Mouse (Mus musculus): ENCODE data around the gene Gm10643. TPM values are rescaled to one million over a fixed set of nuclear protein-coding genes. Genes with fewer than 3 reads are reported as not detected.

The Gm10643 gene
- total RNA-seq, 1 experiment: 1.7 TPM

GRCm38 (mm10) chr8:84066291-84066930 is 1.5 kb upstream of the Gm10643 start, which contains the start of gene Rfx1:
Gene Rfx1, plus strand, starts transcription at chr8:84066834.
- in situ Hi-C loops (cut with MboI; ENCODE audit: low sequenced_read_pairs in 2 of 2, unreplicated experiment in 2 of 2): no loop called here
- Histone ChIP-seq H3K36me3 (ENCODE audit: control insufficient read depth, insufficient read depth, low read length, poor library complexity, severe bottlenecking) (no peaks in the 10 kb centered on the region), H3K4me3 (ENCODE audit: insufficient read depth in 1 of 2, low read depth in 1 of 2, low read length in 2 of 2, poor library complexity in 1 of 2, severe bottlenecking in 1 of 2) (peak within 1 kb of the TSS; percentile 68 to 99)

GRCm38 (mm10) chr8:84065457-84066072 is 628 bp upstream of the Gm10643 start:
- H3K27ac ChIP-seq (ENCODE audit: insufficient read depth, low read depth, low read length, poor library complexity, severe bottlenecking): peak overlapping the region; percentile 61

More at GRCm38 (mm10) chr8:84066291-84066930, 1.5 kb upstream of the Gm10643 start, which contains the start of gene Rfx1:
- no peak for TF ChIP-seq ZC3H11A (IDR thresholded peaks at IDR 0.05; ENCODE audit: borderline replicate concordance, low read depth, low read length)
- TF ChIP-seq MAFK (IDR thresholded peaks at IDR 0.05; ENCODE audit: insufficient read depth, low read depth, low read length): no peak
- TF ChIP-seq ZNF384 (IDR thresholded peaks at IDR 0.05; ENCODE audit: low read depth, low read length): no peak
- TF ChIP-seq CHD2 (IDR thresholded peaks at IDR 0.05; ENCODE audit: low read depth, low read length): peak; percentile 98
- peak; percentile 99 for TF ChIP-seq HCFC1 (IDR thresholded peaks at IDR 0.05; ENCODE audit: borderline replicate concordance, insufficient read depth, low read length)
- Histone ChIP-seq H3K27ac (ENCODE audit: insufficient read depth, low read depth, low read length, poor library complexity, severe bottlenecking) (peak within 1 kb of the TSS; percentile 99), H3K9me3 (ENCODE audit: control insufficient read depth, insufficient read depth, low read depth, low read length) (no peaks in the 10 kb centered on the region), H3K4me1 (ENCODE audit: control insufficient read depth in 2 of 2, insufficient read depth in 2 of 2, low read length in 2 of 2, poor library complexity in 1 of 2) (peaks cover 3 to 10% of the 10 kb centered on the region in 2 experiments; a peak in 3 of 4 replicates), H3K9ac (ENCODE audit: insufficient read depth, low read depth, low read length, poor library complexity, severe bottlenecking) (peak within 1 kb of the TSS; percentile 98)
- peak; percentile 99 for DNase-seq (ENCODE audit: low read depth, low spot score)

GRCm38 (mm10) chr8:84063861-84064610 is 901 bp downstream of the Gm10643 start:
- in situ Hi-C loops (cut with MboI; ENCODE audit: low sequenced_read_pairs in 2 of 2, unreplicated experiment in 2 of 2): no loop called here
- DNase-seq (ENCODE audit: low read depth, low spot score): no peak
- Histone ChIP-seq H3K4me1 (ENCODE audit: control insufficient read depth in 2 of 2, insufficient read depth in 2 of 2, low read length in 2 of 2, poor library complexity in 1 of 2) (peaks cover 3 to 7% of the 10 kb centered on the region in 2 experiments; a peak in 3 of 4 replicates), H3K4me3 (ENCODE audit: insufficient read depth in 1 of 2, low read depth in 1 of 2, low read length in 2 of 2, poor library complexity in 1 of 2, severe bottlenecking in 1 of 2) (no peak overlapping the region), H3K36me3 (ENCODE audit: control insufficient read depth, insufficient read depth, low read length, poor library complexity, severe bottlenecking) (no peaks in the 10 kb centered on the region), H3K9me3 (ENCODE audit: control insufficient read depth, insufficient read depth, low read depth, low read length) (no peaks in the 10 kb centered on the region), H3K27ac (ENCODE audit: insufficient read depth, low read depth, low read length, poor library complexity, severe bottlenecking) (no peak overlapping the region), H3K9ac (ENCODE audit: insufficient read depth, low read depth, low read length, poor library complexity, severe bottlenecking) (no peak overlapping the region)
- TF ChIP-seq ZNF384 (IDR thresholded peaks at IDR 0.05; ENCODE audit: low read depth, low read length) (no peak), CHD2 (IDR thresholded peaks at IDR 0.05; ENCODE audit: low read depth, low read length) (no peak), HCFC1 (IDR thresholded peaks at IDR 0.05; ENCODE audit: borderline replicate concordance, insufficient read depth, low read length) (no peak), MAFK (IDR thresholded peaks at IDR 0.05; ENCODE audit: insufficient read depth, low read depth, low read length) (no peak), ZC3H11A (IDR thresholded peaks at IDR 0.05; ENCODE audit: borderline replicate concordance, low read depth, low read length) (no peak)

More at GRCm38 (mm10) chr8:84065457-84066072, 628 bp upstream of the Gm10643 start:
- Histone ChIP-seq H3K4me1 (ENCODE audit: control insufficient read depth in 2 of 2, insufficient read depth in 2 of 2, low read length in 2 of 2, poor library complexity in 1 of 2) (peaks cover 3 to 10% of the 10 kb centered on the region in 2 experiments; a peak in 3 of 4 replicates), H3K4me3 (ENCODE audit: insufficient read depth in 1 of 2, low read depth in 1 of 2, low read length in 2 of 2, poor library complexity in 1 of 2, severe bottlenecking in 1 of 2) (peak overlapping the region; percentile 68 to 78), H3K9me3 (ENCODE audit: control insufficient read depth, insufficient read depth, low read depth, low read length) (no peaks in the 10 kb centered on the region), H3K36me3 (ENCODE audit: control insufficient read depth, insufficient read depth, low read length, poor library complexity, severe bottlenecking) (no peaks in the 10 kb centered on the region), H3K9ac (ENCODE audit: insufficient read depth, low read depth, low read length, poor library complexity, severe bottlenecking) (peak overlapping the region; percentile 82)
- DNase-seq (ENCODE audit: low read depth, low spot score): no peak
- TF ChIP-seq CHD2 (IDR thresholded peaks at IDR 0.05; ENCODE audit: low read depth, low read length): no peak
- no peak for TF ChIP-seq HCFC1 (IDR thresholded peaks at IDR 0.05; ENCODE audit: borderline replicate concordance, insufficient read depth, low read length)
- no peak for TF ChIP-seq MAFK (IDR thresholded peaks at IDR 0.05; ENCODE audit: insufficient read depth, low read depth, low read length)
- TF ChIP-seq ZNF384 (IDR thresholded peaks at IDR 0.05; ENCODE audit: low read depth, low read length): peak; percentile 66
- TF ChIP-seq ZC3H11A (IDR thresholded peaks at IDR 0.05; ENCODE audit: borderline replicate concordance, low read depth, low read length): no peak
- in situ Hi-C loops (cut with MboI; ENCODE audit: low sequenced_read_pairs in 2 of 2, unreplicated experiment in 2 of 2): no loop called here

- H3K9ac ChIP-seq (ENCODE audit: insufficient read depth, low read depth, low read length, poor library complexity, severe bottlenecking): no peak overlapping the region
Observed at GRCm38 (mm10) chr8:84060245-84060644, 4.7 kb downstream of the Gm10643 start.

More at GRCm38 (mm10) chr8:84060245-84060644, 4.7 kb downstream of the Gm10643 start:
- in situ Hi-C loops (cut with MboI; ENCODE audit: low sequenced_read_pairs in 2 of 2, unreplicated experiment in 2 of 2): no loop called here
- TF ChIP-seq ZC3H11A (IDR thresholded peaks at IDR 0.05; ENCODE audit: borderline replicate concordance, low read depth, low read length) (no peak), HCFC1 (IDR thresholded peaks at IDR 0.05; ENCODE audit: borderline replicate concordance, insufficient read depth, low read length) (no peak), ZNF384 (IDR thresholded peaks at IDR 0.05; ENCODE audit: low read depth, low read length) (no peak), CHD2 (IDR thresholded peaks at IDR 0.05; ENCODE audit: low read depth, low read length) (no peak), MAFK (IDR thresholded peaks at IDR 0.05; ENCODE audit: insufficient read depth, low read depth, low read length) (no peak)
- DNase-seq (ENCODE audit: low read depth, low spot score): no peak
- H3K36me3 ChIP-seq (ENCODE audit: control insufficient read depth, insufficient read depth, low read length, poor library complexity, severe bottlenecking): no peaks in the 10 kb centered on the region
- H3K4me3 ChIP-seq (ENCODE audit: insufficient read depth in 1 of 2, low read depth in 1 of 2, low read length in 2 of 2, poor library complexity in 1 of 2, severe bottlenecking in 1 of 2): no peak overlapping the region
- no peak overlapping the region for H3K27ac ChIP-seq (ENCODE audit: insufficient read depth, low read depth, low read length, poor library complexity, severe bottlenecking)
- H3K4me1 ChIP-seq (ENCODE audit: control insufficient read depth in 2 of 2, insufficient read depth in 2 of 2, low read length in 2 of 2, poor library complexity in 1 of 2): peaks cover 0 to 3% of the 10 kb centered on the region in 2 experiments; a peak in 1 of 4 replicates
- no peaks in the 10 kb centered on the region for H3K9me3 ChIP-seq (ENCODE audit: control insufficient read depth, insufficient read depth, low read depth, low read length)

All from ES-E14 (cell line).